Mouse (Mus musculus): ENCODE data around the gene Mgat5.

GRCm38 (mm10) chr1:127347878-127348620, 143.2 kb downstream of the Mgat5 start:
- TF ChIP-seq CTCF (IDR thresholded peaks at IDR 0.05; ENCODE audit: extremely low read depth, insufficient read depth, insufficient read length, insufficient replicate concordance) (no peak), POLR2A (IDR thresholded peaks at IDR 0.05; ENCODE audit: low read depth, low read length) (no peak)

Data from spleen, adult 2 months (tissue).